Mouse (Mus musculus): ENCODE measurements around the gene Lias.

GRCm38 (mm10) chr5:65457086-65457827 lies 66.0 kb downstream of the Lias start:
- no peak for TF ChIP-seq POLR2A (IDR thresholded peaks at IDR 0.05; ENCODE audit: borderline replicate concordance, low read depth, low read length)
- TF ChIP-seq CTCF (IDR thresholded peaks at IDR 0.05; ENCODE audit: low read depth, low read length): no peak

All from bone marrow macrophage, adult 2 months (primary cell).